Mouse (Mus musculus) neural tube, embryonic 11.5 days (tissue): ENCODE results near the gene Ubash3b. TPM values are rescaled to one million over a fixed set of nuclear protein-coding genes. Genes with fewer than 3 reads are reported as not detected.

Experiments used
- ATAC-seq: fragments of 200-750 bp; cut with Nextera tagmentation; 2 replicates; pipeline ENCODE4 v1.8.0; 2017; ENCODE audit warnings: moderate number of reproducible peaks, mild to moderate bottlenecking, moderate TSS enrichment, moderate library complexity; ENCODE audit not compliant: insufficient read depth, low FRiP score, low TSS enrichment
- DNase-seq: peaks from one replicate; pipeline ENCODE4 v3.0.0-alpha.2; 2015; ENCODE audit warnings: low spot score
- H3K27ac ChIP-seq: fragments of 300-500 bp; sonication (generic); 2 replicates; pipeline ENCODE4 v1.5.1; 2014; ENCODE audit warnings: low read depth, mild to moderate bottlenecking, low read length
- H3K27me3 ChIP-seq: fragments of 300-500 bp; sonication (generic); 2 replicates; pipeline ENCODE4 v1.6.1; 2014; ENCODE audit warnings: mild to moderate bottlenecking, low read length, mixed read lengths; ENCODE audit not compliant: control insufficient read depth, insufficient read depth
- H3K36me3 ChIP-seq: fragments of 300-500 bp; sonication (generic); 2 replicates; pipeline ENCODE4 v1.6.1; 2014; ENCODE audit warnings: mild to moderate bottlenecking, low read length, moderate library complexity, mixed read lengths; ENCODE audit not compliant: control insufficient read depth, insufficient read depth
- H3K4me1 ChIP-seq: fragments of 300-500 bp; sonication (generic); 2 replicates; pipeline ENCODE4 v1.6.1; 2014; ENCODE audit warnings: low read length, mixed read lengths; ENCODE audit not compliant: control insufficient read depth, insufficient read depth
- H3K4me2 ChIP-seq: fragments of 300-500 bp; sonication (generic); 2 replicates; pipeline ENCODE4 v1.6.1; 2014; ENCODE audit warnings: low read depth, mild to moderate bottlenecking, moderate library complexity
- H3K4me3 ChIP-seq: fragments of 300-500 bp; sonication (generic); 2 replicates; pipeline ENCODE4 v1.5.1; 2014; ENCODE audit warnings: low read depth, low read length
- H3K9ac ChIP-seq: fragments of 300-500 bp; sonication (generic); 2 replicates; pipeline ENCODE4 v1.6.1; 2014; ENCODE audit warnings: mild to moderate bottlenecking, low read length
- H3K9me3 ChIP-seq: fragments of 300-500 bp; sonication (generic); 2 replicates; pipeline ENCODE4 v1.6.1; 2016; ENCODE audit warnings: low read length; ENCODE audit not compliant: control insufficient read depth
- WGBS: fragments of 180-500 bp; shearing (Covaris S2); extraction: QIAGEN DNeasy Blood & Tissue Kit; methylation state at CpG from one replicate; pipeline ENCODE4 v1.1.7; 2014; 5-methylcytosine and 5-hydroxymethylcytosine counted together
- polyA plus RNA-seq: library from polyadenylated mRNA; unstranded; fragments of >200 nt; fragmentation: Nextera tagmentation; extraction: Ambion mirVana; gene quantifications from 2 replicates; pipeline ENCODE4 v1.2.1, GENCODE M21; 2014

Gene Ubash3b
- polyA plus RNA-seq, 1 experiment from 2014 or later: 14.4 TPM

DNA sequence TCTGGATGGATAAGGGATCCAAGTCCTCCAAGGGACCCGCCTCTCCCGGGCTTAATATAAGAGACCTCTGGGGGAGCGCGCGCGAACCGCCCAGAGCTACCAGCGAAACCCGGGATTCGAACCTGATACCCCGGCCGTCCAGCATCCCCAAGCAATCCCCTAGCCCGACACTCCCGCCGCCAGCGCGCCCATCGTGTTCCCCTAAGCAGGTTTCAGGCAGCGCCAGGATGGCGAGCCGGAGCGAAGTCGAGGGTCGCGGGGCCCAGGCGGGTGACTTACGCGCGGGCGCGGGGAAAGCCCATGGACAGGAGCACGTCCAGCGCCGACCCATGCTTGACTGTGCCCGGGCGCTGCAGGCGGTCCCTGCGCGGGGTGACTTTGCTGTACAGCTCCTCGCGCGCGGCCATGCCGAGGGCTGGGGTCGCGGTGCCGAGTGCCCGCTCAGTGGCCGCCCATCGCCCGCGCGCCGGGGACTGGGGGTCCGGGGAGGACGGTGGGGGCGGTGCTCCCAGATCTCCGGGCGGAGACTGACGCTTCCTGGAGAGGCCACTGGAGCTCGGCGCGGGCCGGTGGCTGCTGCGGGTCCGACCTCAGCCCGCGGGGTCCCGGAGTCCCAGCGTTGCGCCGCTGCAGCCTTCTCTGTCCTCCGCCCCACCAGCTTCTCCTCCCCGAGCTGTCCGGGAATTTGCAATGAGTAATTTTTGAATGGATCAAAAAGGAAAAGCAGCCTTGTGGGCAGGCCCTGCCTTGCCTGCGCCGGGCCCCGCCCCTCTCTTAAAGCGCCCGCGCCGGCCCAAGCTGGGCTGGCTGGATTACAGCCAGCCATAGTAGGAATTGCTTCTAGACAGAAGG, 4.3 kb downstream of the Ubash3b start:
- H3K4me1 ChIP-seq: peaks cover 9% of the 10 kb centered on the region; the same call in 1 of the 2 replicates
- H3K9ac ChIP-seq: peak overlapping the region; percentile 83
- DNase-seq: peak; percentile 82
- no peaks in the 10 kb centered on the region for H3K9me3 ChIP-seq
- peaks cover 16% of the 10 kb centered on the region for H3K27me3 ChIP-seq
- ATAC-seq: peak; percentile 90
- peak overlapping the region; percentile 78 for H3K27ac ChIP-seq
- whole genome bisulfite sequencing: under 1% methylated on average over 76 of the region's 82 CpGs
- H3K4me3 ChIP-seq: peak overlapping the region; percentile 73
- H3K4me2 ChIP-seq: peak overlapping the region; percentile 74
- H3K36me3 ChIP-seq: no peaks in the 10 kb centered on the region

DNA sequence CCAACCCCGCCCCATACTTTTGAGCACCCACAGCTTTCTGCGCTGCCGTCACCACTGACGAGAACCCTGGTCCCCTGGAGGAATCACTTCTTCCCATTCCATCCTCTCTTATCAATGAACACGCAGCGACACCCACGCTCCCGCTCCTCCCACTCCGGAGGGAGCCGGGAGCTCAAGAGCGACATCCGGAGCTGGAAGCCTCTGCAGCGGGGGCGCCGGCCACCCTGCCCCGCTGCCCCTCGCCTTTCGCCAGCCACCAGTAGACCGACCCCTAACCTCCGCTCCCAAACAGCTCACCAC, 4.8 kb downstream of the Ubash3b start:
- ATAC-seq (no peak; the same call in 1 of the 2 replicates), DNase-seq (peak; percentile 21)
- peak overlapping the region; percentile 83 for H3K9ac ChIP-seq
- no peaks in the 10 kb centered on the region for H3K9me3 ChIP-seq
- no peaks in the 10 kb centered on the region for H3K36me3 ChIP-seq
- peaks cover 16% of the 10 kb centered on the region for H3K27me3 ChIP-seq
- no peak overlapping the region for H3K27ac ChIP-seq
- H3K4me1 ChIP-seq: peaks cover 9% of the 10 kb centered on the region; the same call in 1 of the 2 replicates
- H3K4me2 ChIP-seq: peak overlapping the region; percentile 74
- 1% methylated on average over 19 of the region's 20 CpGs for WGBS
- H3K4me3 ChIP-seq: peak overlapping the region; percentile 73

DNA sequence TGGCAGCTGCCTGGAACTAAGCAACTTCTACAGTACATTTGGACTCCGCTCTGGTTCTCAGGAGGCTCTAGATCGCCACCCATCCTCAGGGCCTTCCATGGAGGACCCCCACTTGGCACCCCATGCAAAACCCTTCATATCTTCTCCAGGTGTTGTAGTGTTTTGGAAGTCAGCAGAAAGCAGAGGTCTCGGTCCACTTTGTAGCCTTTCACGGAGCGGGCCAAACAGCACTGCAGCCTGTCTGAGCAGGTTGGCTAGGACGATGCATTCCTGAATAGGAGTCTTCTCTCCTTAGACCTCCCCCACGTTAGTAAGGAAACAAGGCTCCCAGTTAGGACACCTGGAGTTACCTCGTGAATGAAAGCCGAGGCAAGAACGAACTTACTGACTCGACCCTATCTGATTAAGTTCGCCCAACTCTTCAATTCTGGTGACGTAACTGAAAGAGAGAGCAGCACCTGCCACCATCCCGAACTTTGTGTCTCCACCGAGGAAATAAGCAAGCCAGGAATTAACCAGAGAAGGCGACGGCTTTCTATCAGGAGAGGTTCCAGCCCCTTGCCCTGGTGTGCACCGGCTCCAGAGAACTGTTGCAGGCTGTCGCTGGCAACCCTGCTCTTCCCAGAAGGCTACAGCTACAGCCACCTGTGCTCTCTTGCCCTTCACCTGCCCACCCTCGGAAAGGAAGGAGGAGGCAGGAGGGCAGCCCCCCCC, 5.3 kb downstream of the Ubash3b start:
- ATAC-seq: no peak
- H3K4me1 ChIP-seq: peaks cover 9% of the 10 kb centered on the region; the same call in 1 of the 2 replicates
- peak overlapping the region; percentile 83 for H3K9ac ChIP-seq
- H3K4me3 ChIP-seq: peak overlapping the region; percentile 73
- H3K27me3 ChIP-seq: peaks cover 16% of the 10 kb centered on the region
- no peaks in the 10 kb centered on the region for H3K36me3 ChIP-seq
- no peak for DNase-seq
- H3K4me2 ChIP-seq: peak overlapping the region; percentile 74
- no peaks in the 10 kb centered on the region for H3K9me3 ChIP-seq
- 20% methylated on average over 20 of the region's 20 CpGs for WGBS
- no peak overlapping the region for H3K27ac ChIP-seq

DNA sequence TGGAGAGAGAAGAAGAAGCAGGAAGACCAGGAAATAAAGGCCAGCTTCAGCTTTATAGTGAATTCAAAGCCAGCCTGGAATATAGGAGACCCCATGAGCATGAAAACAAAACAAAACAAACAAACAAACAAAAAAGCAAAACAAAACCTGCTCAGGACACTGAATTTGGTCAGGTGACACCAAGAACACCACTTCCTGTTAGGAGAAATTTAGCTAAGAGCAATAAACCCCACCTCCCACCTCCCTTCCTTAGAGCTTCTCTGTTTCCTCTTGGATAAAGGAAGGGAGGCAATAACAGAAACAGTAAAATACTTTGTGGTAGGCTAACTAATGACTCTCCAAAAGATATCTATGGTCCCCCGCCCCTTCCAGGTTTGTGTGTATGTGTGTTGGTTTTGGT, 7.5 kb downstream of the Ubash3b start:
- 79% methylated on average over 1 of the region's 1 CpGs for WGBS
- H3K9me3 ChIP-seq: no peaks in the 10 kb centered on the region
- DNase-seq (no peak), ATAC-seq (no peak)
- H3K27ac ChIP-seq: no peak overlapping the region
- H3K4me1 ChIP-seq: peaks cover 9% of the 10 kb centered on the region; the same call in 1 of the 2 replicates
- no peak overlapping the region for H3K4me3 ChIP-seq
- no peak overlapping the region for H3K9ac ChIP-seq
- H3K27me3 ChIP-seq: peaks cover 16% of the 10 kb centered on the region
- H3K4me2 ChIP-seq: no peak overlapping the region
- H3K36me3 ChIP-seq: no peaks in the 10 kb centered on the region

DNA sequence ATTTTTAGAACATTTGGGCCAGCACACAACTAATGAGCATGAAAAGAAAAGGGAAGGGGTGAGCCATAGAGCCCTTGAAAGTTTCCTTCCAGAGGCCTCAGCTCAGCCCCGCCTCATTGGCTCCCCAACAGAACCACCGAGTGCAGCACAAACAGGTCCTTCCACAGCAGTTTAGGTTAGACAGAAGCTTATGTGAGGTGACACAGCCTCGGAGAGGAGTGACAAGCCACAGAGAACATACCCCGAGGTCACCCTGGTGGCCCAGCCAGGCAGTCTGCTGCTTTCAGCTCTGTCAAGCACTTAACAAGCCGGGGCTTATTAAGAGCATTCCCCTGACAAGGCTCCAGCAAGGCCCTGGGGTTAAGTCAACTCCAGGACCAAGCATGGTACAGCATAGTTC, 8.4 kb downstream of the Ubash3b start:
- no peak overlapping the region for H3K4me3 ChIP-seq
- no peak overlapping the region for H3K27ac ChIP-seq
- no peaks in the 10 kb centered on the region for H3K36me3 ChIP-seq
- ATAC-seq (no peak), DNase-seq (no peak)
- H3K27me3 ChIP-seq: peaks cover 16% of the 10 kb centered on the region
- H3K9me3 ChIP-seq: no peaks in the 10 kb centered on the region
- WGBS: 69% methylated on average over 5 of the region's 5 CpGs
- H3K4me1 ChIP-seq: peaks cover 9% of the 10 kb centered on the region; the same call in 1 of the 2 replicates
- H3K9ac ChIP-seq: no peak overlapping the region
- H3K4me2 ChIP-seq: no peak overlapping the region

DNA sequence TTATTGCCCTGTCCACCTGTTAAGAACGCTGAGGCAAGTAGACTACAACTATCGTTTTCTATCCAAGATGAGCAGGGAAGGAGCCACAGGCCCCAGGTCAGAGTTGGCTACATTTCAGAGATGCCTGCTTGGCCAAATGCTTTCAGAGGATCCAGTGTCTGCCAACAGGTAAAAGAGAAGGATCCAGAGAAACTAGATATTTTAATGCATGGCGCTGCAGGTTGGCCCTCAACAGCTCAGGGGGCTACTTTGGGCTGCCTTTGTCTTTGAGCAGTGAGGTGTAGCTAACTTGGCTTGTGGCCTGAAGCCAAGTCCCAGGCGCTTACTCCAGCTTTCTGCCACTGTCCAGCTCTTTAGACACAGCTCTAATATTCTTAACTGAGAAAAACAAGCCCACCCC, 10.0 kb downstream of the Ubash3b start:
- DNase-seq (no peak), ATAC-seq (no peak)
- H3K27ac ChIP-seq: no peak overlapping the region
- H3K36me3 ChIP-seq: no peaks in the 10 kb centered on the region
- H3K27me3 ChIP-seq: peaks cover 14% of the 10 kb centered on the region
- no peak overlapping the region for H3K4me2 ChIP-seq
- 86% methylated on average over 4 of the region's 4 CpGs for WGBS
- H3K4me3 ChIP-seq: no peak overlapping the region
- no peaks in the 10 kb centered on the region for H3K9me3 ChIP-seq
- H3K9ac ChIP-seq: no peak overlapping the region
- H3K4me1 ChIP-seq: peaks cover 3% of the 10 kb centered on the region; the same call in 1 of the 2 replicates

DNA sequence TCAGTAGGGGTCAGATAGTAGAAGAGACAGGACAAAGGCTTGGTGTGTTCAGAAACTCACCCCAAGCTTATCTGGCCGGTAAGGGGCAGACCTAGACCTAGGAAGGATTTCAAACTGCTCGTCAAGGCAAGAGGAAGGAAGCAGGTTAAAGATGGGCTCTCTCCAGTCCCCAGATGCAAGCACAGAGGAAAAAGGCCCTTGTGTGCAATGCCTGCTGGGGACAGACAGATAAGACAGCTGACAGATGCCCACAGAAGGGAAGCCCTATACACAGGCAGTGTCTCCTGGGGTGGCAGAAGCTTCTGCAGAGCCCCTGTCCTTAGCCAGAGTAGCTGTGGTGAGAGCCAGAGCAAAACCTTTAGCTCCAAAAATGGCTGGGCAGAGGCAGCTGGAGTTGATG, 11.6 kb downstream of the Ubash3b start:
- Histone ChIP-seq H3K27ac (no peak overlapping the region), H3K9me3 (no peaks in the 10 kb centered on the region), H3K36me3 (no peaks in the 10 kb centered on the region), H3K4me3 (no peak overlapping the region), H3K4me1 (no peaks in the 10 kb centered on the region; the same call in 1 of the 2 replicates), H3K9ac (no peak overlapping the region), H3K27me3 (no peaks in the 10 kb centered on the region), H3K4me2 (no peak overlapping the region)
- WGBS: 76% methylated on average over 2 of the region's 2 CpGs
- DNase-seq: no peak
- no peak for ATAC-seq

DNA sequence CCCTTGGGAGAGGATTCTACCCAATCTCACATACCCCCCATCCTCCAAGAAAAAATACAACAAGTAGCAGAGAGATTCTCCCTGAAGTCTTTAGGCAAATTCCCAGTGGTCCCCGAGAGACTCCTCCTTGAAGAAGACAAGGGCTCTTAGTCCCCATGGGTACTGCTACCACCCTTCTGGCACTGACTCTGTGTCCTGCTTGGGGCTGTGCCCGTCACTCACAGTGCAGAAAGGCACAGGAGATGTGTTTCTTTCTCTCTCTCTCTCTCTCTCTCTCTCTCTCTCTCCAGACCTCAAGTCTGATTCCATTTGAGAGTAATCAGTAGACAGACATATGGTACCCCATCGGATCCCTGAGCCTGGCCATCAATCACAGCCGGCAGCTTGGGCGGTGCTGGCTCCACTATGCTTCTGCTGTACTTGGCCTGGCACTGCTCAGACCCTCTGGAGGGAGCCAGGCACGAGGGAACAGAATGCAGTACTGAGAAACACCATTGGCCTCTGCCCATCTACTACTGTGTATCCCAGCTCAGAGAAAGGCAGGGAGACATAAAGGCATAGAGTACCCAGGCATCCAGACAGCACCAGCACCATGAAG, 12.3 kb downstream of the Ubash3b start:
- DNase-seq (no peak), ATAC-seq (no peak)
- Histone ChIP-seq H3K27ac (no peak overlapping the region), H3K9ac (no peak overlapping the region), H3K36me3 (no peaks in the 10 kb centered on the region), H3K27me3 (no peaks in the 10 kb centered on the region), H3K4me1 (no peaks in the 10 kb centered on the region; the same call in 1 of the 2 replicates), H3K4me2 (no peak overlapping the region), H3K9me3 (no peaks in the 10 kb centered on the region), H3K4me3 (no peak overlapping the region)
- WGBS: 59% methylated on average over 6 of the region's 6 CpGs
